Mouse (Mus musculus) heart, postnatal 0 days (tissue): Measurements from ENCODE around the gene Clba1.

Experiments used
- CTCF ChIP-seq: IDR thresholded peaks from 2 replicates; pipeline ENCODE4 v1.5.1; 2016; ENCODE audit warnings: antibody characterized with exemption, control low read depth, low read depth
- EP300 ChIP-seq: IDR thresholded peaks from 2 replicates; pipeline ENCODE4 v1.6.1; 2016; ENCODE audit warnings: antibody characterized with exemption, low read depth

GRCm38 (mm10) chr12:112819057-112819662, 10.4 kb downstream of the Clba1 start:
- TF ChIP-seq CTCF (no peak), EP300 (no peak)
